Mouse (Mus musculus) frontal cortex, postnatal 10 days (tissue): ENCODE measurements around the gene Gm21103.
"Not testable (repeated sequence)": the region's sequence is repeated elsewhere in the genome, so short reads cannot be mapped to it uniquely, and the experiment has no call there.

Source experiments
- DNase-seq, 2 experiments: peaks; one replicate each; pipeline ENCODE4 v3.0.0; 2022; ENCODE audit warnings: low spot score in 2 of 2, mixed read lengths in 1 of 2

The Gm21103 gene

DNA sequence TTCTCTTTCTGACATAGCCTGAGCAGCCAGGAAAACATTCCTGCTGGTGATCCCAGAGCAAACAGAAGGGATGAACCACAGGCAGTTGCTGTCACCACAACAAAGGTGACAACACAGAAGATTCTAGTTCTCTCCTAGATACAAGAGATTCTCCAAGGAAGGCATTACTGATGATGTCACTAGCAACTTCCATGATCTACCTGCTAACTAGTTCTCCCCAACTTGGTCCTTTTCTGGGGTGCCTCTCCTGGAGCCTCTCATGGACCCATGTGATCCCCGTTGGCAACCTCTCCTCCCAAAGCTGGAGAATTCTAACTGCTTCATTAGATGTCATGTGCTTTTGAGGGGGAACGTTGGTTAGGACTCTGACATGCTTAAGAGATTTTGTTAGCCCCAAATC is at the start of gene Gm21103:
Gene Gm21103 (minus strand): TSS at position 101 of the 400 bp plus-strand sequence.
- DNase-seq, result not testable (repeated sequence)

DNA sequence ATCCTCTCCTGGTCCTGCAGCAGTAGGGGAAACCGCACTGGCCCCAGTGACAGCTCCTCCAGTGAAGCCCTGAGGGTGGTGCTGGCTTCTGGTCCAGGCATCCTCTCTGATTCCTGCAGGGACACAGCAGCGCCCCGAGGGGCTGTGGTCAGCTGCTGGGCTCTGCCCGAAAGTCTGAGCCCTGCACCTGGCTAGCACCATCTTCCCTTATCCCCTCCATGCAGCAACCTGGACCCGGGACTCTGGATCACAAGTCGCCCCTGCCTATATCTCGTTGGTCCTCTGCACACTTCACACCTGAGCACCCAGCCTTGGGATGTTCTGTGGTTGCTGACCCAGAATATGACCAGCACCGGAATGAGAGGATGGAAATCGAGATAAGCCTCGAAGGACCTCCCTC is 38.9 kb upstream of the Gm21103 start, which contains the start of gene Gm3618:
Gene Gm3618 (minus strand): TSS at position 101 of the 400 bp plus-strand sequence.
- not testable (repeated sequence) for DNase-seq

DNA sequence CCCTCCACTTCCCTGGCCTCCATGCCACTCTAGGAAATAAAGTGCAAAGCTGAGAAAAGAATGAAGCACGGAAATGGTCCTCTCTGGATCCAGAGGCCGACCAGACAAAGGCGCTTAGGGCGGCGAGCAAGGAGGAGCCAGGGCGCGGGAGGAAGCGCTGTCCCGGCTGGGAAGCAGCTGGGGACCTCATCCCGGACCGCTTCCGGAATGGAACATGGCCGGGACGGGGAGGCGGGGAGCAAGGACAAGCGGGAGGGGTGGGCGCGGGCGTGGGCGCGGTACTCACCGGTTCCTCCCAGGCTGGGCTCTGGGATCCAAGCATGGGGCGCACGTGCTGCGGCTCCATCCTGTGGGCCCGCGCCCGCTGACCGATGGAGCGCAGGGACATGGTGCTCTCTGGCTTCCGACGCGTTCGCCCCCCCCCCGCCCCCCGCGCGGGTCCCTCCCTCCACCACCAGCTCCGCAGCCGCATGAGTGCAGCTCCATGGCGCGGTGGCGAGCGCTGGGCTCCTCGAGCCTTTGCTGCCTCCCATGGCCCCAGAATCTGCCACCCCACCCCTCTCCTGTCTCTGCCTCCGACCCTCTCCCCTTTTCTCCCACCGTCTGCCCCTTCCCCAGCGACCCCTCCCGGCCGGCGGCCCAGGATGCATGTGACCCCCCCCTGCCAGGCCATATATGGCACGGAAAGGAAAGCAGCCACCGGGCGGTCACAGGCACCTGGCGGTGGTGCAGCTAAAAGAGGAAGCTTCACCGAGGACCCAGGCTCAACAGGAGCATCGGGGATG is 17.5 kb downstream of the Gm21103 start, which contains the start of gene Gm3411:
Gene Gm3411 (minus strand): TSS at position 320 of the 785 bp plus-strand sequence.
- DNase-seq, result peak; percentile 9 to 49
